Mouse (Mus musculus): ENCODE measurements at regions not wholly inside any gene's neighbourhood (a gene's known extent, or its start where the extent isn't known, plus 50 kb on each side); places are given as distances from the start of the nearest gene placed in this dataset.

DNA sequence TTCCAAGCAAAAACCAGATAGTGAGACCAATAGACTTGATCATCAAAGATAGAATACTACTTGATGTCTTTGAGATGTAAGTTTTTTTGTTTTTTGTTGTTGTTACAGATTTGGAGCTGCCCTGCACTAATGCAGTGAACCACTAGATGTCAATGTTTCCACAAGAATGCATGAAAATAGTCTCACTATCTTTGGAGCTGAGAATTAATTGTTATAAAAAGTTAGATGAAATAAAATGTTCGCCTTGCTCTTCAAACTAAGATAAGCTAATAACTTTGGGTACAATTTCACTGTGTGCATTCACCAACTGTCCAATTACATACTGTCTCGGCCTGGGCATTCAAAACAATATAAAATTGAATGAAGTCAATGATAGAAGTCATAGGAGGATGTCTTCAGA lies 223.2 kb upstream of the Agtr1b start:
- DNase-seq (ENCODE audit: low read depth, low spot score): peak; percentile 14

DNA sequence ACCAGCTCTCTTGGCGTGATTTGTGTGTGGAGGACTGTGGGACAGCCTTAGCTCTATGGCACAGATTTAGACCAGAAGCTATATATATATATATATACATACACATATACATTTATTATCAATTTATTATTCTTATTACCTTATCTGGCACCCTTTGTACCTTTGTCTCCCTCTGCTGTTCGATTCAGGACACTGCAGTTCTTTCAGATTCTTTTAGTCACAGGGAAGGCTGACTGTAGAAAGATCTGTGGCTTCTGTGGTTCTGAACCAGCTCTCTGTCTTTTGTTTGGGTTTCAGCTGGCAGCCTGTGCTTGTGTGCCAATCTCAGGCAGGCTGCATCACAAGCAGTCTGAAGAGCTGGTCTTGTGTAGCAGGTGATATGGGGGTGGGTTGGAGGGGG lies 184.6 kb upstream of the Agtr1b start:
- DNase-seq (ENCODE audit: low read depth, low spot score): no peak

DNA sequence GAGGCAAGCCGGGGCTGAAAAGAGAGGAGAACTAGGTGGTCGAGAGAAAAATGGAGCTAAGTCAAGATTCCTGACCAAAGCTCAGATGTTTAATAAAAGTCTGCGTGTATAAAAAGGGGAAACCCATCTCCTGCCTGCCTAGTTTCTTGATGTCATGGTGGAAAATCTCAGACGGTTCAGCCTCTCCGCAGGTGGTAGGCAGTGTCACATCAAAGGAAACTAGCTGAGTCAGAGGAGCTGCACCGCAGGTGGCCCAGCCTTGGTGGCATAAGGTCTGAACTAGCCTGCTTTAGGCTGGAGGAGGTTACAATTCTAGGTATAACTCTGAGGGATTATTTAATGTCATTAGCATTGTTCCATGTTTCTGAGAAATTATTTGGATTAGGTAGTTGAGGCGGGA lies 177.0 kb upstream of the Agtr1b start:
- no peak for DNase-seq (ENCODE audit: low read depth, low spot score)

DNA sequence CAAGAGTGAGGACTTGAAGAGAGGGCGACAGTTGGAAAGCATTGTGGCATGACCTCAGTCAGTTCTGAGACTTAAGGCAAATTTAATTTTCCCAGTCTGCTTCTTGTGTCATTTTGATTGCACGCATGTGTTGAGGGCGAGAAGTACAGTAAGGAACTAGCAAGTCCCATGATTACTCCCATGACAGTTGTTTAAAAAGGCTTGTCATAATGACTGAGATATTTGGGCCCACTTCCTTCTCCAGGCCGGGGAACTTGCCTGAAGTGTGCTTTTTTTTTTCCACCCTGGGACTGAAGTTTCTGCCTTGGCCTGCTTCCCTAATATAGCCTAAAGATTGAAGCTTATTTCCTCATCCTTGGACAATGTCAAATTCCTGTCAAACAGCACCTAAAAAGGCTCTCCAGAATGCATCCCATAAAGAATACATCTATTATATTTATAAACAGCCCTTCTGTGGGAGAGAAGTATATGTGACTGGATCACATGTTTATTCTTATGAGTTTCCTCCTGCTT lies 171.6 kb upstream of the Agtr1b start:
- no peak for DNase-seq (ENCODE audit: low read depth, low spot score)

DNA sequence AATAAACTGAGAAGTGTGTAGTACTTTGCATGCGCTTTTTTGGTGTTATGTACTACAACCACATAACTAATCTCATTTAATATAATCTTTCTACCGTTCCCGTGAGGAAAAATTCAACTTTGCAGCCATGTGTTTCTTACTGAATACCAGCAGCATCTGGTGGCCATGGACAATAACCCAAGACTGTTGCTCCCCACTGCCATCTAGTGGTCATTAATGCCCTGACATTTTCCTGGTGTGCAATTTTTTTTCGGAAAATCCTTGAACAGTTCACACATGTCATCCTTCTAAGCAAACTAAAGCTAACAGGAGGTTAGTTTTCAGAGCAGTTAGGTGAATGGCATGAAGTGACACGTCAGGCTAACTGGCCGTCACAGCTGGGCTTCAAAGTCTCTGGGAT lies 153.8 kb upstream of the Agtr1b start:
- DNase-seq (ENCODE audit: low read depth, low spot score): peak; percentile 42

DNA sequence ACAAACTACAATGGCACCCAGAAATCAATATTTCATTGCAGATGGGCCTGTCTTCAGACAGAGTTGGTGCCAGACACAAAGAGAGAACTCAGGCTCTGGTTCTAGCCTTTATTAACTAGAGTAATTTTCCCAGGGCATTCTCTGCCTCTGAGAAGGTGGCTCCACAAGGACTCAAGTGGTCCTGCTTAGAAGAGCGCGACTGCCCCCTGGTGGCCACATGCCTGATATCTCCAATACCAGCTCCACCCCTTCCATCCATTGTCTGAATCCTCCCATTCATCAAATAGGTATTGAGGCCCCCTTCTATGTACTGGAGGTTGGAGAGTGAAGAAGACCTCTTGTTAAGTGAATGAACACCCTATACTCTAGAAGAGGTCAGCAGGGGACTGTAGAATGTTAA lies 142.2 kb upstream of the Agtr1b start:
- peak; percentile 73 for DNase-seq (ENCODE audit: low read depth, low spot score)

DNA sequence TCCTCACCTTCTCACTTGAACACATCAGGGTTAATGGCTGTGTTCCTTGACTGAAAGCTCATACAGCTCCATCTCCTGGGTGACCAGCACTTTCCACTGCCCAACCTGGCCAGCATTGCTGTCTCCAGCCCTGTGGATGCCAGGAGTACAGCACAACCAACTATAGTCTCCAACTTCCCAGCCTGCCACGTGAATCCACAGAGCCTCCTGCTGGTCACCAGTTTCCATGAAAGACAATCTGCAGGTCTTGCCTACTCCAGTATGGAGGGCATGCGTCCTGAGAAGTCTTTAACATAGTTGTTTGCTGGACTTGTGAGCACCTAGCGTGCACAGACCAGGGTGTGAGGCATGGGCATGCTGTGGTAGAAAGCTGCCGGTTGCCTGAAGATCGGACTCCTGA lies 138.6 kb upstream of the Agtr1b start:
- no peak for DNase-seq (ENCODE audit: low read depth, low spot score)
